Mouse (Mus musculus): ENCODE data around the gene Cdk4.

The Cdk4 gene

DNA sequence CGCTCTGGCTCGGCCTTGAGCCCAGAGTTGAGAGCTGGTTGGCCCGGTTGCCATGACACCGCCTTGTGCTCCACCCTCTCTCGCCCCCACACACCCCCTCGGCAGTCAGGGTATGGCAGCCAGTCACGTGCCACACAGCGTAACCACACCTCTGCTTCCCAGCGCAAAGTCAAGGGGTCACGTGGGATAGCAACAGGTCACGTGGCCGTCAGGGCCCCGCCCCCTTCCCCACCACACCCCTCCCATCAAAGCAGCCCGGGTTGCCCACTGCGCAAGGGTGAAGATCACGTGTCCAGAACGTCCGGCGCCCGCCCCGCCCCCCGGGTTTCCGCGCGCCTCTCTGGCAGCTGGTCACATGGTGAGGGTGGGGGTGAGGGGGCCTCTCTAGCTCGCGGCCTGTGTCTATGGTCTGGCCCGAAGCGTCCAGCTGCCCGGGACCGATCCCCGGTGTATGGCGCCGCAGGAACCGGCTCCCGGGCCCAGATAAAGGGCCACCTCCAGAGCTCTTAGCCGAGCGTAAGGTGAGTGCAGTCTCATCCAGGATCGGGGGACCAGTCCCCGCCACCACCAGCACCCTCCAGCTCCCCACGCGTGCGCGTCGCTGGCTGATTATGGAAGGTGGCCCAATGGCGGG lies at the start of gene Cdk4:
TSS of gene Cdk4 (plus strand) at position 296 of the 634 bp plus-strand sequence.
- DNase-seq (ENCODE audit: inconsistent ontology term): peak; percentile 100

DNA sequence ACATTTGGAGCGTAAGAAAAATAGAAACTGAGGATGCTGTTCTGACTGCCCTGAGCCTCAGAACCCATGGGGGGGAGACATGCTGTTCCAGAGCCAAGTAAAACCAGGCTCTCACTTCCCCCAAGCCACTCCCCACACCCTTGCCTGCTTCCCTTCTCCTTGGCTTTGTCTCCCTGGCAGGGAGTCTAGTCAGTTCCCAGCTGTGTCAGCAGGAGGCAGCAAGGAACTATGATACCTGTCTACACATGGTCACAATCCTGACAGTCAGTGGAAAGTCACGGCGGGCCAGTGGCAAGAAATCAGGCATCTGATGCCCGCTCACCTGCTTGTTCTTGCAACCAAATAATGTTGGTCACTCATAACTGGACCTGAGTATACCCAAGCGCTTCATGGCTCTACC lies 46.8 kb upstream of the Cdk4 start:
- DNase-seq (ENCODE audit: inconsistent ontology term): no peak

DNA sequence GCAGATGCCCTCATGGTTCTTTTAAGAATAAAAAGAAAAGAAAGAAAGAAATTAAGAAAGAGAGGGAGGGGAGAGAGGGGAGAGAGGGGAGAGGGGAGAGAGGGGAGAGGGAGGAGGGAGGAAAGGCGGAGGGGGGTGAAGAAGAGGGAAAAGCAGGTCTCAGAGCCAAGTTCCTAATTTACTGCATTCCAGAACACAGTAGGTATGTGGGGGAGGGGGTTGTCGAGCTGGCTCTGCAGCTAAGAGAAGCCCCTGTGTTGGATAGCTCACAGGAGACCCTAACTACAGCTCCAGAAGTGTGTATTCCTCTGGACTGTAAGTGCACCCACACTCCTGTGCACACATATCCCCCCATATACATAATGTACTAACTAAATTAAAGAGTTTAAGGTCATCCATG lies 46.3 kb upstream of the Cdk4 start:
- no peak for DNase-seq (ENCODE audit: inconsistent ontology term)

DNA sequence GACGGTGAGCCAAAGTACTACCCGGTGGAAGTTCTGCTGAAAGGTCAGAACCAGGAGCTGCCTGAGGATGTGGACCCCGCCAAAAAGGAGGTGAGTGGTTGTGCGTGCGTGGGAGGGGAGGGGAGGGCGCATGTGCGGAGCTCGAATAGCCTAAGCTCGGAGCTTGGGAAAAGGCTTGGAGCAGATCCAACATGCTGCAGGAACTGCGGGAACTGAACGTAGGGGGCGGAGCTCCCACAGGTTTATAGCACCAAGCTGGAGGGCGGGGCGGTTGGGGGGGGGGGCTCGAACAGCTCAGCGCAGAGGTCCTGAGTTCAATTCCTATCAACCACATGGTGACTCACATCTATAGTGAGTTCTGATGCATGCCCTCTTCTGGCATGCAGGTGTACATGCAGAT lies 44.9 kb upstream of the Cdk4 start:
- no peak for DNase-seq (ENCODE audit: inconsistent ontology term)

DNA sequence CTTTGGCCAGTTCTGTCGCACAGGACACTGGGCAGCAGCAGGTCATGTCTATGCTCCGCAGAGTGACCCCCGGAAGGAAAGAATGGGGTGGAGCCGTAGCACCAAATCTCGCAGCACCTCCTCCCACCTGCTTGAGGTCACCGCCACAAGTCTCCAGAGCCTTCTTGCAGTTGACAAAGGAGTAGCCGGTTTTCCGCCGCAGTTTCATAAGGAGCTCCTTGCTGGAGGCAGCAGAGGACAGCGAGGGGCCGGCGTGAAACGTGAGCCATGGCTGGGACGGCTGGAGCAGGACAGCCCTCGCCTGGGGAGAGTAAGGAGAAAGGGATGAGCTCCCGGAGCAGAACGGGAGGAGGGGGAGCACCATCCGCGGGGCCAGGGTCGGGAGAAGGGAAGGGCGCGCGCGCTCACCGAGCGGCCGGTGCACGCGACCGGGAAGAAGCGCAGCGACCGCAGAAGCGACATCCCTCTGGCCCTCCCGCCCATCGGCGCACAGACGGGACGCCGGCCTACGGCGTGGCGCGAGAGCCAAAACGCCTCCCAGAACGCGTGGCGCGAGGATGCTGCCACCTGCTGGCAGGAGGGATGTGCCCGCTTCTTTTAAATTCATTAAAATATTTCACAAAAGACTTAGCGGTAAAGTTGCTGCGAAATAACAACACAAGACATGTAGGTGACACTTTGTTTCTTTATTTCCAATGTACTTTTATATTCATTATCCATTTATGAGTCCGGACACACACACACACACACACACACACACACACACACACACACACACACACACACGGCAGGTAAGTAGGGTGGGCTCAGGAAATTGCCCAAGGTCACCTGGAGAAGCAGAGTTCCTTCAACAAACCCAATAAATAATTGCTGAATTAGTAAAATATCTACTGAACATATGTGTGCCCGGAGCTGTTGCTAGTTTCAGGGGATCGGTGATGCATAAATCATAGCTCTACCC lies 32.7 kb upstream of the Cdk4 start, which contains the start of gene Tsfm:
TSS of gene Tsfm (minus strand) at position 505 of the 961 bp plus-strand sequence.
- peak; percentile 88 for DNase-seq (ENCODE audit: inconsistent ontology term)

DNA sequence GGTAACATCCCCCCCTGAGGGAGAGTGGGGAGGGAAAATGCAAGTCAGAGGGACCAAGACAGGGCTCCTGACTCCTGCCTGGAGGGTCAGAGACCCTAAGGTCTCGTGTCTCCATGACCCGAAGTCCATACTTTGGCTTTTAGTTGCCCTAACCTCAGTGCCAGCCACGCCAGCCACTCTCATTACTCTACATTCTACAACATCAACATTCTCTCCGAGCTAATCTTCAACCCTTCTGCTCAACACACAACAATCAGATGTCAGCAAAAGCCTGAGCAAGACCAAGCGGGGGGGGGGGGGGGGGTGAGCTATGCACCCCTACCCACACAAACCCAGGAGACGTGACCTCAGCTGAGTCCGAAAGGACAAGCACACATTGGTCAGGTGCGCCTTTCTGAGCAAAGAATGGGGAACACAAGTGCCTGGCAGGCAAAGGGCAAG lies 30.0 kb upstream of the Cdk4 start:
- DNase-seq (ENCODE audit: inconsistent ontology term): no peak

DNA sequence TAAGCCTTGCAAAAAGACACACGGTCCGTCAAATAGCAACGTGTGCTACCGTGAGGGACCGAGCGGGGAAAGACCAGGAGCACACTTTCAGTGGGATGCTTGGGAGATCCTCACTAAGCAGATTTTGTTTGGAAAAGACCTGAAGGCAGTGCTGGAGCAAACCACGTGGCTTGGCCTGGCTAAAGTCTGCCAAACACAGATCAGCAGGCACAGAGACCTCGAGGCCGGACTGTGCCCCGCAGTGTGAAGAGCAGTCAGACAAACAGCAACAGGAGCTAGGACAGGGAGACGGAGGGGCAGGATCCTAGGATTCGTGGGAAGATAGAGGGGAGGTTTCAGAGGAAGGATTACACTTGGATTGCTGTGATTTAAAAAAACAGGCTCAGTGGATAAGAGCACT lies 27.1 kb upstream of the Cdk4 start:
- no peak for DNase-seq (ENCODE audit: inconsistent ontology term)

DNA sequence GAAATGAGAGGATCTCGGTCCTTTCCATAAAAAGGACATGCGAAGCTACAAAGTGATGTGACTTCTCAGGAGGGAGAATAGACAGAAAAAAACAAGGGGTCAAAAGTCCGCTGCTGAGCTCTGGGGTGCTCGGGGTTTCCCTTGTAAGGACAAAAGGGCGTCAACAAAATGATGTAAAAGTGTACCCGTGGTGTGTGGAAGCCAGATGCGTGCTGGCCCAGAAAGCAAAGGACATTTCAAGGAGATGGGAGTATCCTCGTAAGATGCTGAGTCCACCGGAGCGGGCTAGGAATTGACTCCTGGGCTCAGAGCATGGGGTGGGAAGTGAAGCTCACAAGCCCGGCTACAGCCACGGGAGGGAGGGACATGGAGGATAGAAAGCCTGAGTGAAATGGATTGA lies 25.7 kb upstream of the Cdk4 start:
- no peak for DNase-seq (ENCODE audit: inconsistent ontology term)

DNA sequence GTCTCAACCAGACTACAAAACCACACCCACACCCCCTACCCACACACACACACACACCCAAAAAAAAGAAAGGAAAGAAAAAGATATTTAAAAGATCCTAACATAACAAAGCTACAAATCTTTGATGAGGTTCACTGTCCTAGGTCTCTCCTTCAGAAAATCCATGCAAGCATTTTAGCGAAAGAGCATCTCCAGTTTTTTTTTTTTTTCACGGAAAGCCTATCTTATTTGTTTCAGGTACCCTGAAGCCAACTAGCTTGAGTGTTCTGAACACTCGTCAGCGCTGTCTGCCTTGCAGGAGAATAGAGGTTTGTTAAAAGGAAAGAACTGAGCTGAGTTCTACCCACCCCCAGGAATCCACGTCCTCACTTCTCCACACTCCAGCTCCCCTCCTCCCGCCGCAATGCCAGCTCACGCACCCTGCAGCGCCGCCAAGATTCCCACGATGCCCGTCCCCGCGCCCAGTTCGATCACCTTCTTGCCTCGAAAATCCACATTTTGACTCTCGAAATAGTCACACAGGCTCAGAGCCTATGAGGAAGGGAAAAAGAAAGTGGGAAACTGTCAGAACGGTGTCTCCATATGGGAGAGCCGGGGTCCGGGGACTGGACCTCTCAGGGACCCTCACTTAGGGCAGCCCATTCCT lies 22.6 kb upstream of the Cdk4 start:
- peak; percentile 61 for DNase-seq (ENCODE audit: inconsistent ontology term)

DNA sequence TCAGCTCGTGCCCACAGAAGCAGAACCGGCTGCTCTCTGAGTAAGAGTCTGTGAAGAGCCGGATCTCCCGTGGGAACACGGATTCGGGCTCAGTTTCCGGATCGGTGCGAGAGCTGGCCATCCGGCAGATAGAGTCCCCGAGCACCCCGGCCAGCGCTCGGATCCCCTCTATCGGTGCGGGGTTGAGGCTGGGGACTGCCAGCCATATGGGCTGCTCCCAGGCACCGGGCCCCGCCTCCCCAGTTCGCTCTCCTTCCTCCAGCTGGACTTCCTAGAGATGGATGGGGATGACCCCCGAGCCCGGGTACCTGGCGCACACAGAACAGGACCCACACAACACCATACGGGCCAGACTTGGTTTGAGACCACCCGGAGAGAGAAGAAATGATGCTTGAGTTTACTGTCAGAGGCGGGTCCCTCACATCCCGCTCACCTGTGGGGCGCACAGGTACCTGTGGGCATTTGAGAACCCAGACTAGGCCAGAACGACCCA lies 22.0 kb upstream of the Cdk4 start, which contains the start of the genes Mettl1 and Eef1akmt3:
TSS of gene Mettl1 (plus strand) at position 141 of the 493 bp plus-strand sequence.
TSS of gene Eef1akmt3 (minus strand) at position 240 of the 493 bp plus-strand sequence.
- peak; percentile 72 for DNase-seq (ENCODE audit: inconsistent ontology term)

DNA sequence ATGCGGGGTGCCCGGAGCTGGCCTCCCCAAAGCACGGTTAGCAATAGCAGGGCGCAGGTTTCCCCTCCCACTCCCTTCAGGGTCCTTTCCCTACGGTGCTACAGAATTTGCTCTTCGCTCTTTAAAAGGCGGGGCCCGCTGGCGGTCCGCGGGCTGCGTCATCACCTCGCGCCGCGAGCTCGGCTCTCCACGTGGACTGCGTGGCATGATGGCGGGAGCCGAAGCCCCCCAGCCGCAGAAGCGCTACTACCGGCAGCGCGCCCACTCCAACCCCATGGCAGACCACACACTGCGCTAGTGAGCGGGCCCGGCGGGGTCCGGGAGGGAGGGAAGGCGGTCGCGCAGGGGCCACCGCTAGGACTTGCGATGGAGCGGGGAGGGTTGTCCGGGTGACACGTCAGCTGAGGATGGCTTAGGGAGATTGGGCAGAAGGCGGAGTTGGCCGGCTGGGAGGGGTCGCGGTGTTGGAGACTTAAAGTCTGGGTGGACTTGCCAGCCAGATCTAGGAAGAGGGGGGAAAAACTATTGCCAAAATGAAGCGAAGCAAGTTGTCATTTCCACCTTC lies 21.5 kb upstream of the Cdk4 start:
- peak; percentile 95 for DNase-seq (ENCODE audit: inconsistent ontology term)

DNA sequence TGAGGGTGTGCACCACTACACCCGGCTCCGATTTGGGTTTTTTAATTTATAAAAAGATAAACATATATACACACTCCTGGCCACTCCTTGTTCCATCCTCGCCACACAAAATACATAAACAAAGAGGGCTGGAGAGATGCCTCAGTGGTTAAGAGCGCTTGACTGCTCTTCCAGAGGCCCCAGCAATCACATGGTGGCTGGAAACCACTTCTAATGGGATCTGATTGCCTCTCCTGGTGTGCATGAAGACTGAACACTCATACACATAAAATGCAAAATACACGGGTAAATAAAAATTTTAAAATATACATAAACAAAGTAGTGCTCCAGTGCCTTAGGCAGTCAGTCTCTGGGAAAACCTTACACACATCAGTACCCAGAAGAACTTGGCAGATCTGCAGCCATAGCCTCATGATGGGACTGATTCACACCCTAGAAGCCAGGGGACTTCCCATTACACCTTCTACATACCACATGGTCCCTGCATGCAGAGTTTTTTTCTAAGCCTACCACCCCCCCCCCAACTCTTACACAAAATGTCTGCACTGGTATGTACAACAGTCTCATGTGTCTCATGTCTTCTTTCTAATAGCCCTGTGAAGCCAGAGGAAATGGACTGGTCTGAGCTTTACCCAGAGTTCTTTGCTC lies 20.7 kb upstream of the Cdk4 start:
- DNase-seq (ENCODE audit: inconsistent ontology term): no peak

DNA sequence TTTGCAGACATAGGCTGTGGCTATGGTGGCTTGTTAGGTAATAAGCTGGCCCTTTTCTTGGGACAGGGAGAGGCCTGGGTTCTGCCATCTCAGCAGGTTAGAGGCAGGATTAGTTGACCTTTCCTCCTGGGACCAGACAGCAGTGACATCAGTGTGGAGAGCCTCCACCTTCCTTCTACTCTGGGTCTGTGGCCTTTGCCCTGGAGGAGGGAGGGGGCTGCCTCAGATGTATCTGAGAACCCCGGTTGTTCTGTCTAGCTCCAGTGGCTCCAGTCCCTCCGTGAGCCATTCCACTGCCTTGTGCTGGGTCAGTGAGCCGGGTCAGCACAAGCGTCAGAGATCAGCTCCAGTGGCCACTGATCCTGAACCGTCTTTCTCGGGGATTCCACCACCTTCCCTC lies 20.1 kb upstream of the Cdk4 start:
- DNase-seq (ENCODE audit: inconsistent ontology term): no peak

DNA sequence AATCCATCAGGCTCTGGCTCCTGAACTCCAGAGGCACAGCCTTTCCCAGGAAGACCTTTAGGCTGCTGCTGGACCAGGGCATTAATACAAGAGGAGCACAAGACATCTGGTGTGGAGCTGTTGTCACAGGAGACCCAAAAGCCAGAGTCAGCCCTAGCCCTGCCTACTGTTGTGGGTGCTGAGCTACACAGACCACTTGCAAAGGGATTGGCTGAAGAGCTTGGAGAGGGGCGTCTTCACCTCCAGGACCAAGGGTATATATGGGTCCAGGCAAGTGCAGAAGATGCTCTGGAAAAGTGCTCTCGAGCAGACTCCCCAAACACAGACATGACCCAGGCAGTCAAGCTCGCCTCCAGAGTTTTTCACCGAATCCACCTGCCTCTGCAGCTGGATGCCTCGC lies 15.4 kb upstream of the Cdk4 start, which contains the start of gene Cyp27b1:
TSS of gene Cyp27b1 (plus strand) at position 297 of the 400 bp plus-strand sequence.
- DNase-seq (ENCODE audit: inconsistent ontology term): no peak

DNA sequence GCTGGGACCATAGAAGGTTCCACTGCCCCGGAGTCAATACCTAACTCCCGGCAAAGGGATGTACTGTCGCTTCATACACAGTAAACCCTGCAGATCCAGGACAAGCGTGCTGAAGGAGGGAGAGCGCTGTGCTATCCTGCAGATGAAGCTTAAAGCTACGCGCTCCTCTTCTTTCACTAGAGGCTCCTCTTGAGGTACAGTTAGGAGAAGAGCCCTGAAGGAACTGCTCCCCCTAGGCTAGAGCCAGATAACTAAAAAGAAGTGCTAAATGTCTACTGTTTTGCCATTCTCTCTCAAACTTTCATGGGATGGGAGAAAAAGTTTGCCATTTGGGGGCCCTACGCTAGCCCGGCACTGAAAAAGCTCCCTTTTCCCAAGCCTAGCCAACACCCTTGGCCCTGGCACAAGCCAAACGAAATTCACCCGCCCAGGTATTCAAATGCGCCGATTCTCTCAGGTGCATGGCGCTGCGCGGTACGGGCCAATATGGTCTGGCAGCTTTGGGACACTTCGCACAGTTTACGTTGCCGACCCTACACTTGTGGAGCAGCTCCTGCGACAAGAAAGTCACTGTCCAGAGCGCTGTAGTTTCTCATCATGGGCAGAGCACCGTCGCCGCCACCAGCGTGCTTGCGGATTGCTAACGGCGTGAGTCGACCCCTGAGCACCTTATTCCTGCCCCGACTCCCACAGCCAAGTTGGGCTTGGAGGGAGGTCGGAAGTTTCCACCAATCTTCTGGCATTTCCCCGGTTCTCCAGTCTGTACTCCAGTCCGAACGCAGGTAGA lies 14.5 kb upstream of the Cdk4 start:
- no peak for DNase-seq (ENCODE audit: inconsistent ontology term)

DNA sequence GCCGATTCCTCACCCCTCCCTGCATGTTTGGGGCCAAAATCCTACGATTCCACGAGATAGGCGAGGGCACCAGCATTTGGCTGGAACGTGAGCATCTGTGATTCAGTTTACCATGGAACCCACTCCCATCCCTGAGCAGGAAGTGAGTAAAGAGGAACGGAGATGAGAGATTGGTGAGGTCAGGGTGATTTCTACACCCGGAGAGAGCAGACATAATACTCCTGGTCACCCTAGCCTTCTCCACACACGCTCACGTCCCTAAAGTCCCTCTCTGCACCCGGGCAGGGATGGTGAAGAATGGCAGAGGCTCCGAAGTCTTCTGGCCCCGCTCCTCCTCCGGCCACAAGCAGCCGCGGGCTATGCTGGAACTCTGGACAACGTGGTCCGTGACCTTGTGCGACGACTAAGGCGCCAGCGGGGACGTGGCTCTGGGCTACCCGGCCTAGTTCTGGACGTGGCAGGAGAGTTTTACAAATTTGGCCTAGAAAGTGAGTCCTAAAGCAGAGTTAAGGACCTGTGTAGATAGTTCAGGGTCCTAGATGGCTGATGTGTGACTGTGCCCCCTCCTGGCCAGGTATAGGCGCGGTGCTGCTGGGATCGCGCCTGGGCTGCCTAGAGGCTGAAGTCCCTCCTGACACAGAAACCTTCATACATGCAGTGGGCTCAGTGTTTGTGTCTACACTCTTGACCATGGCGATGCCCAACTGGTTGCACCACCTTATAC lies 13.8 kb upstream of the Cdk4 start:
- no peak for DNase-seq (ENCODE audit: inconsistent ontology term)

DNA sequence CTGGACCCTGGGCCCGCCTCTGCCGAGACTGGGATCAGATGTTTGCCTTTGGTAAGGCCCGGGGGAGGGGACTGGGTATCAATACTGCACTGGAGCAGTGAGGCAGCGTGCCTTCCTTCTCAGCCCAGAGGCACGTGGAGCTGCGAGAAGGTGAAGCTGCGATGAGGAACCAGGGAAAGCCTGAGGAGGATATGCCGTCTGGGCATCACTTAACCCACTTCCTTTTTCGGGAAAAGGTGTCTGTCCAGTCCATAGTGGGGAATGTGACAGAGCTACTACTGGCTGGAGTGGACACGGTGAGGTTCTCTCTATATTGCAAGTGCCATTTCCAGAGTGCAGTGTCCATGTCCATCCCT lies 13.2 kb upstream of the Cdk4 start:
- DNase-seq (ENCODE audit: inconsistent ontology term): no peak

DNA sequence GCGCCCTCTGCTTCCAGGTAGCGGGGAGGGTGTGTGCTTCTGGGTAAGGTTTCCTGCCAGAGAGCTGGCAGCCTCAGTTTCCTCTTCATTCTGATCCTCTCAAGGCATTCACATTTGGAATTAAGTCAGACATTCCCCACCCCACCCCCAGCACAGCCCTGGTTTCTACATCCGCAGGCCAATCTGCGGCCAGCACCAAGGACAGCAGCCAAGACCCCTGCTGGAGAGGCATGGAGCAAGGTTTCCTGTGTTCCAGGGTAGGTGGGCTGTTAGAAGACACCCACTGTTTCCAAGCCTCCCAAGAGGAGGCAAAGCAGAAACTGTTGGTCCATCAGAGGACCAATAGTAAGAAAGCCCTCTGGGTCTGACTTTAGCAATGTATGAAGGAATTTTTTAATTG lies 8.7 kb upstream of the Cdk4 start:
- DNase-seq (ENCODE audit: inconsistent ontology term): no peak

DNA sequence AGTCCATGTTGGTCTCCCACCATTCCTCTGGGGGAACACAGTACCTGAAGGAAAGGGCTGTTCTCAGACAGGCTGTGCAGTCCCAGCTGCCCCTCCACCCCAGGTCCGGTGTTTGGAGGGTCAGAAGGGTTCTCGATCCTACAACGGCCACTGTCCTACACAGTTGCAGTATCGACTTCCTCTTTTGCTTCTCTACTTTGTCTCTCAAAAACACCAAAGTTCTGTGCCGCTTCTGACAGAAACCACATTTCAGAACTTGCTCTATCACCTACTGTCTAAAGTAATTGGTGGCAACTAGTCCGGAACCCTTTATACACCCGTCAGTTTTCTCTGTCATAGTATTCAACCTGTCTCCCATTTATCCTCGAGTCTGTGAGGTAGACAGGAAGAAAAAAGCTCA lies 7.9 kb upstream of the Cdk4 start:
- DNase-seq (ENCODE audit: inconsistent ontology term): no peak

DNA sequence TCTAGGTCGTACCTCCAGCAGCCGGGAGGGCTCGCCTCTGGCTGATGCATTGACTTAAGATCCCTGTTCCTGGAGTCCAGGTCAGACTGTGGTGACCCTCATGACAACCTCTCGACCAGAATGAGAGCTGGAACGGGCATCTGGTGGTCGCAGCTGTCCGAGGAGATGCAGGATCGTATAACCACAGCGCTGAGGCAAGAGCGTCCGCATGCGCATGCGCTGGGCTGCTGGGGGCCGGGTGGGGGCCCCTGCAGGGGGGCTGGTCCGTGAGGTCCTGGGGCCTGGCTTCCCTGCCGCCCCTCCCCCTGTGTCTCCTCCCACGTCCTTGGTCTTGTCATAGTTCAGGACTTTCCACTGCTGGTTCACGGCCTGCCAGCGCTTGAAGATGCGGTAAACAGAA lies 6.8 kb upstream of the Cdk4 start:
- no peak for DNase-seq (ENCODE audit: inconsistent ontology term)
